Mouse (Mus musculus) neural tube, embryonic 15.5 days (tissue): ENCODE measurements around the gene Krt24. TPM values are rescaled to one million over a fixed set of nuclear protein-coding genes. Genes with fewer than 3 reads are reported as not detected.

ENCODE experiments used
- ATAC-seq: fragments of 200-750 bp; cut with Nextera tagmentation; 2 replicates; pipeline ENCODE4 v1.8.0; 2017; ENCODE audit warnings: mild to moderate bottlenecking, moderate TSS enrichment, moderate library complexity; ENCODE audit not compliant: low FRiP score
- H3K27ac ChIP-seq: fragments of 300-500 bp; sonication (generic); replicated peaks from 2 replicates; pipeline ENCODE4 v1.5.1; 2015; ENCODE audit warnings: mild to moderate bottlenecking, inconsistent platforms
- H3K27me3 ChIP-seq: fragments of 300-500 bp; sonication (generic); replicated peaks from 2 replicates; pipeline ENCODE4 v1.6.1; 2015; ENCODE audit warnings: inconsistent platforms
- H3K36me3 ChIP-seq: fragments of 300-500 bp; sonication (generic); 2 replicates; pipeline ENCODE4 v1.6.1; 2015; ENCODE audit warnings: inconsistent platforms
- H3K4me1 ChIP-seq: fragments of 300-500 bp; sonication (generic); 2 replicates; pipeline ENCODE4 v1.6.1; 2015; ENCODE audit warnings: inconsistent platforms
- H3K4me2 ChIP-seq: fragments of 300-500 bp; sonication (generic); 2 replicates; pipeline ENCODE4 v1.6.1; 2015; ENCODE audit warnings: inconsistent platforms, mild to moderate bottlenecking, moderate library complexity
- H3K4me3 ChIP-seq: fragments of 300-500 bp; sonication (generic); replicated peaks from 2 replicates; pipeline ENCODE4 v1.5.1; 2015; ENCODE audit warnings: mild to moderate bottlenecking, inconsistent platforms
- H3K9ac ChIP-seq: fragments of 300-500 bp; sonication (generic); replicated peaks from 2 replicates; pipeline ENCODE4 v1.6.1; 2015; ENCODE audit warnings: mild to moderate bottlenecking, inconsistent platforms
- H3K9me3 ChIP-seq: fragments of 300-500 bp; sonication (generic); replicated peaks from 2 replicates; pipeline ENCODE4 v1.6.1; 2016; ENCODE audit warnings: inconsistent platforms
- WGBS: fragments of 180-500 bp; shearing (Covaris S2); methylation state at CpG from one replicate; pipeline ENCODE4 v1.1.7; 2015; ENCODE audit warnings: mixed read lengths; 5-methylcytosine and 5-hydroxymethylcytosine counted together
- polyA plus RNA-seq: library from polyadenylated mRNA; unstranded; fragments of >200 nt; fragmentation: Nextera tagmentation; extraction: Ambion mirVana; gene quantifications from 2 replicates; pipeline ENCODE4 v1.2.1, GENCODE M21; 2015

Krt24 gene
- polyA plus RNA-seq, 1 experiment from 2014 or later: not detected

GRCm38 (mm10) chr11:99284011-99284410 is 1.1 kb downstream of the Krt24 start:
- Histone ChIP-seq H3K4me3 (no peak overlapping the region), H3K9ac (no peak overlapping the region), H3K27ac (no peak overlapping the region), H3K9me3 (no peaks in the 10 kb centered on the region), H3K4me1 (no peaks in the 10 kb centered on the region), H3K36me3 (no peaks in the 10 kb centered on the region), H3K27me3 (no peaks in the 10 kb centered on the region), H3K4me2 (no peak overlapping the region)
- ATAC-seq: no peak
- WGBS: 60% methylated on average over 5 of the region's 5 CpGs

- Histone ChIP-seq H3K36me3 (no peaks in the 10 kb centered on the region), H3K4me2 (no peak overlapping the region), H3K9ac (no peak overlapping the region), H3K4me1 (no peaks in the 10 kb centered on the region), H3K27ac (no peak overlapping the region), H3K4me3 (no peak overlapping the region), H3K27me3 (no peaks in the 10 kb centered on the region), H3K9me3 (no peaks in the 10 kb centered on the region)
- WGBS: 46% methylated on average over 4 of the region's 4 CpGs
- no peak for ATAC-seq
Measured at GRCm38 (mm10) chr11:99283334-99283733, 1.7 kb downstream of the Krt24 start.

- no peak overlapping the region for H3K9ac ChIP-seq
- H3K36me3 ChIP-seq: no peaks in the 10 kb centered on the region
- no peak overlapping the region for H3K27ac ChIP-seq
- H3K9me3 ChIP-seq: no peaks in the 10 kb centered on the region
- no peaks in the 10 kb centered on the region for H3K4me1 ChIP-seq
- 85% methylated on average over 9 of the region's 9 CpGs for WGBS
- no peaks in the 10 kb centered on the region for H3K27me3 ChIP-seq
- no peak overlapping the region for H3K4me2 ChIP-seq
- H3K4me3 ChIP-seq: no peak overlapping the region
- no peak for ATAC-seq
Measured at GRCm38 (mm10) chr11:99281116-99281515, 3.9 kb downstream of the Krt24 start.

GRCm38 (mm10) chr11:99279986-99280385 is 5.1 kb downstream of the Krt24 start:
- no peaks in the 10 kb centered on the region for H3K9me3 ChIP-seq
- no peak overlapping the region for H3K9ac ChIP-seq
- no peak for ATAC-seq
- WGBS: 73% methylated on average over 5 of the region's 5 CpGs
- H3K27me3 ChIP-seq: no peaks in the 10 kb centered on the region
- no peaks in the 10 kb centered on the region for H3K36me3 ChIP-seq
- no peak overlapping the region for H3K4me2 ChIP-seq
- H3K27ac ChIP-seq: no peak overlapping the region
- no peaks in the 10 kb centered on the region for H3K4me1 ChIP-seq
- H3K4me3 ChIP-seq: no peak overlapping the region

- Histone ChIP-seq H3K9ac (no peak overlapping the region), H3K36me3 (no peaks in the 10 kb centered on the region), H3K4me1 (no peaks in the 10 kb centered on the region), H3K4me2 (no peak overlapping the region), H3K27ac (no peak overlapping the region), H3K4me3 (no peak overlapping the region), H3K27me3 (no peaks in the 10 kb centered on the region), H3K9me3 (no peaks in the 10 kb centered on the region)
- WGBS: 63% methylated on average over 7 of the region's 7 CpGs
- no peak for ATAC-seq
Measured at GRCm38 (mm10) chr11:99276786-99277185, 8.3 kb downstream of the Krt24 start.

GRCm38 (mm10) chr11:99275624-99276023 is 9.4 kb downstream of the Krt24 start:
- H3K27me3 ChIP-seq: no peaks in the 10 kb centered on the region
- no peak overlapping the region for H3K27ac ChIP-seq
- WGBS: 85% methylated on average over 6 of the region's 6 CpGs
- no peaks in the 10 kb centered on the region for H3K4me1 ChIP-seq
- no peaks in the 10 kb centered on the region for H3K36me3 ChIP-seq
- no peaks in the 10 kb centered on the region for H3K9me3 ChIP-seq
- ATAC-seq: no peak
- H3K9ac ChIP-seq: no peak overlapping the region
- H3K4me3 ChIP-seq: no peak overlapping the region
- H3K4me2 ChIP-seq: no peak overlapping the region

GRCm38 (mm10) chr11:99272721-99273120 is 12.3 kb downstream of the Krt24 start:
- no peaks in the 10 kb centered on the region for H3K4me1 ChIP-seq
- no peaks in the 10 kb centered on the region for H3K9me3 ChIP-seq
- WGBS: 96% methylated on average over 4 of the region's 4 CpGs
- H3K9ac ChIP-seq: no peak overlapping the region
- H3K27ac ChIP-seq: no peak overlapping the region
- ATAC-seq: no peak
- no peak overlapping the region for H3K4me2 ChIP-seq
- H3K27me3 ChIP-seq: no peaks in the 10 kb centered on the region
- no peaks in the 10 kb centered on the region for H3K36me3 ChIP-seq
- H3K4me3 ChIP-seq: no peak overlapping the region

- WGBS: 69% methylated on average over 7 of the region's 7 CpGs
- Histone ChIP-seq H3K36me3 (no peaks in the 10 kb centered on the region), H3K4me3 (no peak overlapping the region), H3K4me2 (no peak overlapping the region), H3K4me1 (peaks cover 6% of the 10 kb centered on the region; the same call in 1 of the 2 replicates), H3K27me3 (no peaks in the 10 kb centered on the region), H3K9me3 (no peaks in the 10 kb centered on the region), H3K9ac (no peak overlapping the region), H3K27ac (no peak overlapping the region)
- no peak for ATAC-seq
Measured at GRCm38 (mm10) chr11:99269192-99269591, 15.9 kb downstream of the Krt24 start.

GRCm38 (mm10) chr11:99265796-99266195 is 19.3 kb downstream of the Krt24 start:
- Histone ChIP-seq H3K9ac (no peak overlapping the region), H3K27me3 (no peaks in the 10 kb centered on the region), H3K4me3 (no peak overlapping the region), H3K27ac (peak overlapping the region; percentile 41; the same call in 1 of the 2 replicates), H3K9me3 (no peaks in the 10 kb centered on the region), H3K36me3 (no peaks in the 10 kb centered on the region), H3K4me1 (peaks cover 6% of the 10 kb centered on the region; the same call in 1 of the 2 replicates), H3K4me2 (no peak overlapping the region)
- ATAC-seq: no peak
- WGBS: 7% methylated on average over 9 of the region's 9 CpGs

- WGBS: 74% methylated on average over 9 of the region's 9 CpGs
- Histone ChIP-seq H3K9me3 (no peaks in the 10 kb centered on the region), H3K4me1 (peaks cover 6% of the 10 kb centered on the region; the same call in 1 of the 2 replicates), H3K27ac (peak overlapping the region; percentile 41; the same call in 1 of the 2 replicates), H3K27me3 (no peaks in the 10 kb centered on the region), H3K4me3 (no peak overlapping the region), H3K36me3 (no peaks in the 10 kb centered on the region), H3K9ac (no peak overlapping the region), H3K4me2 (no peak overlapping the region)
- no peak for ATAC-seq
Measured at GRCm38 (mm10) chr11:99265220-99265619, 19.8 kb downstream of the Krt24 start.

- no peak overlapping the region for H3K9ac ChIP-seq
- ATAC-seq: no peak
- WGBS: 75% methylated on average over 4 of the region's 4 CpGs
- H3K27me3 ChIP-seq: no peaks in the 10 kb centered on the region
- H3K4me1 ChIP-seq: no peaks in the 10 kb centered on the region
- H3K36me3 ChIP-seq: no peaks in the 10 kb centered on the region
- no peaks in the 10 kb centered on the region for H3K9me3 ChIP-seq
- H3K4me3 ChIP-seq: no peak overlapping the region
- no peak overlapping the region for H3K27ac ChIP-seq
- H3K4me2 ChIP-seq: no peak overlapping the region
Measured at GRCm38 (mm10) chr11:99256213-99256612, 28.8 kb downstream of the Krt24 start.

- no peak overlapping the region for H3K4me2 ChIP-seq
- no peak for ATAC-seq
- WGBS: 94% methylated on average over 8 of the region's 8 CpGs
- H3K9ac ChIP-seq: no peak overlapping the region
- H3K4me3 ChIP-seq: no peak overlapping the region
- no peaks in the 10 kb centered on the region for H3K27me3 ChIP-seq
- H3K27ac ChIP-seq: no peak overlapping the region
- H3K4me1 ChIP-seq: no peaks in the 10 kb centered on the region
- no peaks in the 10 kb centered on the region for H3K36me3 ChIP-seq
- no peaks in the 10 kb centered on the region for H3K9me3 ChIP-seq
Measured at GRCm38 (mm10) chr11:99255316-99255715, 29.7 kb downstream of the Krt24 start.

GRCm38 (mm10) chr11:99253893-99254292 is 31.2 kb downstream of the Krt24 start:
- H3K36me3 ChIP-seq: no peaks in the 10 kb centered on the region
- no peak overlapping the region for H3K9ac ChIP-seq
- no peak overlapping the region for H3K4me3 ChIP-seq
- no peaks in the 10 kb centered on the region for H3K27me3 ChIP-seq
- no peak overlapping the region for H3K27ac ChIP-seq
- WGBS: 67% methylated on average over 2 of the region's 2 CpGs
- H3K4me1 ChIP-seq: no peaks in the 10 kb centered on the region
- no peaks in the 10 kb centered on the region for H3K9me3 ChIP-seq
- ATAC-seq: no peak
- no peak overlapping the region for H3K4me2 ChIP-seq
